Mouse (Mus musculus): Measurements from ENCODE around the gene Gm10338. TPM values are rescaled to one million over a fixed set of nuclear protein-coding genes. Genes with fewer than 3 reads are reported as not detected.

The Gm10338 gene
- not detected for total RNA-seq (2023)

GRCm38 (mm10) chr14:7595492-7595891, at the start of gene Gm10338:
Gene Gm10338 (minus strand): TSS chr14:7595592.

GRCm38 (mm10) chr14:7643872-7644271, 48.5 kb upstream of the Gm10338 start, which contains the start of gene Gm10128:
Gene Gm10128 (minus strand): TSS chr14:7643972.

GRCm38 (mm10) chr14:7568382-7568781, 27.0 kb downstream of the Gm10338 start, which contains the start of gene Gm3558:
Gene Gm3558 (minus strand): TSS chr14:7568566.

Other genes starting within 250 kb of the Gm10338 start
- not detected for gene Gm8374, start 230.5 kb downstream of the Gm10338 start, total RNA-seq (2023)
- gene Gm3755, start 144.7 kb downstream of the Gm10338 start, total RNA-seq (2023) = not detected
- not detected for gene Gm3752, start 111.8 kb downstream of the Gm10338 start, total RNA-seq (2023)
- not detected for gene Gm3558, start 27.0 kb downstream of the Gm10338 start, total RNA-seq (2023)
- not detected for gene Gm10128, start 48.4 kb upstream of the Gm10338 start, total RNA-seq (2023)
- not detected for gene Gm26661, start 196.0 kb upstream of the Gm10338 start, total RNA-seq (2023)
- gene Flnb, start 222.4 kb upstream of the Gm10338 start, total RNA-seq (2023) = 10 to 100 TPM in 1 of 2 experiments, 1 to 10 TPM in 1; 9.8 to 10.8 TPM

Data from neutrophil, adult 59 days (primary cell).